Mouse (Mus musculus) mouse embryonic stem cell (cell line): ENCODE measurements around the gene Tmprss11c.
"Not testable (repeated sequence)": the region's sequence is repeated elsewhere in the genome, so short reads cannot be mapped to it uniquely, and the experiment has no call there.

Source experiments
- in situ Hi-C, 2 experiments: fragments of 300-500 bp; cut with MboI; formaldehyde crosslinking; loops; 1 replicate in 1 of 2; 3 replicates in 1 of 2; pipeline ENCODE4 v1.14.3; 2019 to 2020; ENCODE audit warnings: low sequenced_read_pairs in 2 of 2, low pct_unique_long_range_greater_than_20kb in 1 of 2, mixed read lengths in 1 of 2; ENCODE audit not compliant: unreplicated experiment in 1 of 2

Tmprss11c gene

DNA sequence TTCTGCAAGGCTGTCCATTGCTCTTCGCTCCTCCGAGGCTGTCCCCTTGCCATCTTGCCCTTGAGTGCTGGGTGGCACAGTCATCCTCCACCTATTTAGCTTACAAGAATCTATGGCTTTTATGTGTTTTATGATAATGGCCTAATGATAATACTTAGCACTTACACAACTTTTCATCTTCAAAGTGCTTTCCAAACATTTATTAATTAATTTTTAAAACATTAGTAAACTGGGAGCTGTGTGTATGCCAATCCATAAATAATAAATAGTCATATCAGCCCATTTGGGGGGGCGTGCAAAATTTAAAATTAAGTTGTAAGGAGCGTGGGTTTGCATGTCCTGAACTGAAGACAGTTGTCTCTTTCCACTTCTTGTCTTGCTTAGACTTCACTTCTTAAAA lies at the start of gene Tmprss11c:
Gene Tmprss11c, minus strand, starts transcription at position 101 of the 400 bp plus-strand sequence.
- in situ Hi-C loops, result no loop called here

DNA sequence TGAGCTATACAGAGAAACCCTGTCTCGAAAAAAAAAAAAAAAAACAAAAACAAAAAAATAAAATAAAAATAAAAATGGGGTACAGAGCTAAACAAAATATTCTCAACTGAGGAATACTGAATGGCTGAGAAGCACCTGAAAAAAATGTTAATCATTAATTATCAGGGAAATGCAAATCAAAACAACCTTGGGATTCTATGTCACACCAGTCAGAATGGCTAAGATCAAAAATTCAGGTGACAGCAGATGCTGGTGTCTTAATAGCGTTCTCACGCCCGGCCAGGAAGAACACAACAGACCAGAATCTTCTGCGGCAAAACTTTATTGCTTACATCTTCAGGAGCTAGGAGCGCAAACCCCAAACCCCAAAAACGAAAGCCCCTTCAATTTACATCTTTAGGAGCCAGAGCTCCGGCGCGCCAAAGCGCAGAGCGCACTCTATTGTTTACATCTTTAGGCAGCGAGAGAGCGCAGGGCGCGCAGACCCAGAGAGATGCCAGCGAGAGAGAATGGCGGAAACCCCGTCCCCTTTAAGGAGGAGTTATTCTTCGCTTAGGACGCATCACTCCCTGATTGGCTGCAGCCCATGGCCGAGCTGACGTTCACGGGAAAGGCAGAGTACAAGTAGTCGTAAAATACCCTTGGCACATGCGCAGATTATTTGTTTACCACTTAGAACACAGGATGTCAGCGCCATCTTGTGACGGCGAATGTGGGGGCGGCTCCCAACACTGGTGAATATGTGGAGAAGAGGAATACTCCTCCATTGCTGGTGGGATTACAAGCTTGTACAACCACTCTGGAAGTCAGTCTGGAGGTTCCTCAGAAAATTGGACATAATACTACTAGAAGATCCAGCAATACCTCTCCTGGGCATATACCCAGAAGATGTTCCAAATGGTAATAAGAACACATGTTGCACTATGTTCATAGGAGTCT lies 29.2 kb upstream of the Tmprss11c start:
- in situ Hi-C loops, result not testable (repeated sequence)

DNA sequence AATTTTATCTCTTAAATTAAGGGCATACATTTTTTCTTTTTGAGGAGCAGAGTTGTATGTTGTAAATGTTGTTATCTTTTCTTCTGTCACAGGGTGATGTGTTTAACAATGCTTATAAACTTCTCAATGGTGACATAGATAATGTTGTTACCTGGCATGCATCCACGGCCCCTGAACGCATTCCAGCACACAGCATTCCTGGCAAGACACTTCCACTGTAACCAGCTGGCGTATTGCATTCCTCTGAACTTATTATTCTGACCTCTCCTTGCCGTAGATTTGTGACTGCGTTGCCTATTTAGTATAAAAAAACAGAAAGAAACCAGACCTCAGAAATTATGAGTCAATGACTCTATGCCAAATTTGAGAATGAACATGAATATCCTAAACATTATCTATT lies 17.0 kb upstream of the Tmprss11c start:
- in situ Hi-C loops, result no loop called here

DNA sequence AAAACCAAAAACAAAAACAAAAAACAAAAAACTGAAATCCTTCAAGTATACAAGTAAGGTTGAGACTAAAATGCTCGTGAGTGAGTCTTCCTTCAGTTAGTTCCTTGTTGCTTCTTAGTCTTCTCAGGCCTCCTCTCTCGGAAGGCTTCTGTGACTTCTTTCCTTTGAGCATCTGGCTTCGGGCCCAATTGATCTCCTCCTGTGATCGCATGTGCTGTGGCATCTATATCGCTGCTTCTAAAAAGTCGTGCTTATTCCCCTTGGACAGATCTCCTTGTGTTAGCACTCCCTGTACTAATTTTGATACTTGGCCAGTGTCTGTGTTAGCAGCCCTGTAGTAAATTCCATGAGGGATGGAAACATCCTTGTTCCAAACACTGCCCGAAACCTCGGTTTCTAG lies 14.8 kb upstream of the Tmprss11c start:
- in situ Hi-C loops, result no loop called here

DNA sequence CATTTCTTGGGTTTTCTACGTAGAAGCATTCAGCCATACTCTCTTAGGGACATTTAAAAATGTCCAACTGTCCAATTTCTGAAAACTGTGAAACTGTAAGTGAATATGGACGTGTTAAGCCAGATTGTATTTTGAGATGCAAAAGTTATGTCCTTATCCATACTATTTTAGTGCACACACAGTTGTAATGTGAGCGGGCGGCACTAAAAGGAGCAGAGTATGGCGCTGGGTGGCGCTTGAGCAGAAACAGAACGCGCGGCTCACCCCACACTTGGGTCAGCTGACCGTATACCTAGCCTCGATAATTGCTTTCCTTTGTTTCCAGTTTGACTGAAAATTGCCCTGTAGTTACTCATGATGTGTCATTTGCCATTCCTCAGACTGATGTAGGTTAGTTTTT lies 42.5 kb downstream of the Tmprss11c start:
- in situ Hi-C loops, result no loop called here

DNA sequence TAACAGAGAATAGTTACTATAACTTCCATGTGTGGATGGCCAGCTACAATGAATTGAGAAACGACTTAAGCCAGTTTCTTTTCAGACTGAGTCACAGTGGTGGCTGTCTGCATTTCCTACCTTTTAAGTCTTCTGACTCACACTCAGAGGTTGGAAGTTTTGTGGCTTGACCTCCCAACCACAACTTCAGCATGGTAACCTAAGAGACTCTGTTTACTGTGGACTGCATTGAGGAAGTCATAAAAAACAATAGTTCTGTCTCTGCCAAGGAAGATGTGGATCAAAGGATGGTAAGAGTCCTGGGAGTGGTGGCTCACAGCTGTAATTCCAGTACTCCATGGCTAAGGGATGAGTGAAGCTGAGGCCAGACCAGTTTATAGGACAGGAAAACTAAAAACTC lies 44.2 kb downstream of the Tmprss11c start:
- in situ Hi-C loops, result no loop called here

DNA sequence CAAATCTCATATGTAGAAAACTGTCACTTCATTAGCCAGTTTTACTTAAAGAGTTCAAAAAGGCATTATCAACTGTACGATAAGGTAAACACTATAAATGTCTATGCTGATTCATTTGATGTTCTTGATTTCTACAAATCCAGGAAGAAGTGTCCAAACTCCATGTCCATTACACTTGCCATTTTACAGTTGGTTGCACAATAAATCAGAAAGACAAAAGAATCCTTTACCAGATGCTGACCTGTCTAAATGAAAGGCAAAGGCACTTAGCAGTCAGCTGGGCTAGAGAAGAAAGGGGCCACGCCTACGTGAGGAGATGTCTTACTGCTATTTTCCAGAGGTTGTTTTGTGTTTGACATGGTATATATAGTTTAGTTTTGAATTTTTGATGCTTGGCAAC lies 44.8 kb downstream of the Tmprss11c start:
- in situ Hi-C loops, result no loop called here

- in situ Hi-C loops, result no loop called here
These were observed 61.8 kb downstream of the Tmprss11c start for GRCm38 (mm10) chr5:86227156-86227853.

- in situ Hi-C loops, result loop anchor here (10.0 to 25.0 kb wide), 4 partner anchors 147 to 614 kb away; partner anchors contain the start of gene Ythdc1 (in 1 of the 2)
These were observed 91.3 kb downstream of the Tmprss11c start, which contains the start of gene Gnrhr for GRCm38 (mm10) chr5:86197801-86198200. Gnrhr (minus strand) TSS chr5:86197901.

- in situ Hi-C loops, result loop anchor here (10.0 to 25.0 kb wide), 4 partner anchors 153 to 621 kb away; partner anchors contain the start of gene Ythdc1 (in 1 of the 2)
These were observed 97.8 kb downstream of the Tmprss11c start for GRCm38 (mm10) chr5:86191356-86191755.

DNA sequence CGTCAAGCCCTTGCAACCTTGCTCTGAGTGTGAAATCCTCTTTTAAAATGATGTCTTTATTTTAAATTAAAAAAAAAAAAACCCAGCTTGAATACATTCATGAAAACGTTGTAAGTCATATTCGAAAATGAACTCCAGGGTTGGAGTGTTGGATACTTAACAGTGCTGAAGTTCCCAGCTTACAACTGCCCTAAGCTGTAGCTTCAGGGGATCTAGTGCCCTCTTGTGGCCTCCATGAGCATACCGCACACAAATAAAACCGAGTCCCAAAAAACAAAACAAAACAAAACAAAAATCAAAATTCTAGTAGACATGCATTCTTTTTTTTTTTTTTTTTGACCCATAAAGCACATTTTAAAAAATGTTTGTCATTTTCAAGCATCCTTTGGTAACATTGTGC lies 98.3 kb downstream of the Tmprss11c start:
- in situ Hi-C loops, result loop anchor here (10.0 to 25.0 kb wide), 4 partner anchors 154 to 622 kb away; partner anchors contain the start of gene Ythdc1 (in 1 of the 2)

DNA sequence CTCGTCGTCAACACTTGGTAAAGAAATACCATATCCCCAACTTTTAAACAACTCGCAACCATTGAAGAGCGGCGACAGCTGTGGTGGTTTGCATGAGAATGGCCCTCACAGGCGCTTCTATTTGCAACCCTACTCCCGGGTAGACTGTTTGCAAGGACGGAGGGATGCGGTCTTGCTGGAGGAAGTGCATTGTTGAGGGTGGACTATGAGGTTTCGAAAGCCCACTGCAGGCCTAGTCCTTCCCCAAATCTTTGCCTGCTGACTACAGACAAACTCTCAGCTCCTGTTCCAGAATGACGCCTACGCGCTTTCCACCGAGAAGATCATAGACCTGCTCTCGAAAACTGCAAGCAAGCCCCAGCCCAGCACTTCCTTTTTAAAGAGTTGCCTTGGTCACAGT lies 98.8 kb downstream of the Tmprss11c start:
- in situ Hi-C loops, result loop anchor here (10.0 to 25.0 kb wide), 4 partner anchors 155 to 622 kb away; partner anchors contain the start of gene Ythdc1 (in 1 of the 2)

GRCm38 (mm10) chr5:86187441-86187840 lies 101.7 kb downstream of the Tmprss11c start:
- in situ Hi-C loops, result loop anchor here (25.0 kb wide), 2 partner anchors 600 to 625 kb away; partner anchors contain the start of gene Ythdc1 (in 1 of the 2)
